Mouse (Mus musculus) 3134 (cell line): ENCODE measurements around the gene H2afx.
"Not testable (repeated sequence)": the region's sequence is repeated elsewhere in the genome, so short reads cannot be mapped to it uniquely, and the experiment has no call there.

Experiments used
- DNase-seq: peaks from one replicate; pipeline ENCODE4 v3.0.0-alpha.2; 2011; ENCODE audit warnings: low spot score; ENCODE audit not compliant: insufficient read length; ENCODE audit errors: extremely low read depth

H2afx gene

GRCm38 (mm10) chr9:44318076-44318825, 16.2 kb upstream of the H2afx start:
- no peak for DNase-seq

- no peak for DNase-seq
Observed at GRCm38 (mm10) chr9:44318826-44319095, 15.7 kb upstream of the H2afx start.

- peak; percentile 51 for DNase-seq
Observed at GRCm38 (mm10) chr9:44319105-44319886, 15.2 kb upstream of the H2afx start.

GRCm38 (mm10) chr9:44319887-44320798, 14.4 kb upstream of the H2afx start, which contains the start of gene C2cd2l:
Gene C2cd2l (minus strand): TSS chr9:44320285.
- peak; percentile 93 for DNase-seq

- DNase-seq = no peak
Observed at GRCm38 (mm10) chr9:44320799-44321133, 13.7 kb upstream of the H2afx start.

GRCm38 (mm10) chr9:44323656-44324055, 10.8 kb upstream of the H2afx start:
- not testable (repeated sequence) for DNase-seq

GRCm38 (mm10) chr9:44324147-44324546, 10.3 kb upstream of the H2afx start:
- no peak for DNase-seq

DNA sequence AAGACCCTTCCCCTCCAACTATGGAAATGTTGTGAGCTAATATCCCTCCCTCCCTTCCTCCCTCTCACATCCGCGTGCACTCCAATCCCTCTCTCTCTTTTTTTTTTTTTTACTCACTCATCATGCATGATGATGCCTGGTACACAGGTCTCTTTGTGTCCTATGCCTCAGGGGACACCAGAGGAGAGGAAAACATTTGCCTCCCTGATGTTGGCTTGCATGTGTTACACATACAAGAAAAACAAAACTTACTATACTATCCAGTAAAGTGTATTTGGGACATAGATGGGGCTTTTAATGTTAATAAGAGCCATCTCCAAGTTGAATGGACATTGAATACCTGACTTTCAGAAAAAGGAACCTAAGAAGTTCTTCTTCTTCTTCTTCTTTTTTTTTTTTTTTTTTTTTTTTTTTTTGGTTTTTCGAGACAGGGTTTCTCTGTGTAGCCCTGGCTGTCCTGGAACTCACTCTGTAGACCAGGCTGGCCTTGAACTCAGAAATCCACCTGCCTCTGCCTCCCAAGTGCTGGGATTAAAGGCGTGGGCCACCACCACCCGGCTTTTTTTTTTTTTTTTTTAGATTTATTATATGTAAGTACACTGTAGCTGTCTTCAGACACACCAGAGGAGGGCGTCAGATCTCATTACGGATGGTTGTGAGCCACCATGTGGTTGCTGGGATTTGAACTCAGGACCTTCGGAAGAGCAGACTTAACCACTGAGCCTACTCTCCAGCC, 9.3 kb upstream of the H2afx start:
- not testable (repeated sequence) for DNase-seq

DNA sequence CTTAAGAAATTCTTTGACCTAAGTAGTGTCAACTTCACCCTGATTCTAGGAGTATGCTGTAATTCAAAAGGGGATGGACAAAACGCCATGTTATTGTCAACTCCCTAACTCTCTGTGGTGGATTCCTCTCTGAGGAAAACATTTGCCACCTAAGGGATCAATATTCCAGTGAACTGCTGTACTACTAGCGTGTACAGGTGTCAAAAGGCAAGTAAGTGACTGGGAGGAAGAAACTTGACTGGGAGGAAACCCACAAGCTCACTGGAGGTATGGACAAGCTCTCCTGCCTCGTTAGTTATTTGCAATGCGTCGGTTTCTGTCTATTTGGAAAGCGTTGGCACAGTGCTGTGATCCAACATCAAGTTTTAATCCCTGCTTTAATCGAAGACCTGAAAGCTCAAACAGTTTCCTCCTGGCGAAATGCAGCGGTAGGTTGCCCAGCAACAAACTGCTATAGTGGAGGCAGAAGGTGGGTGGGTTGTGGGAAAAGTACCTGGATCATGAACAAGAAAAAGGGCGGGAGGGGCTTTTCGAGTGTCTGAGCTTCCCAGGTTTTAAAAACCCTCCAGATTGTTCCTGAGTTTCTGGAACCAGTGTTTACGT, 8.6 kb upstream of the H2afx start, which contains the start of gene Dpagt1:
Gene Dpagt1 (plus strand): TSS at position 252 of the 603 bp plus-strand sequence.
- peak; percentile 36 for DNase-seq

- peak; percentile 85 for DNase-seq
Observed at GRCm38 (mm10) chr9:44326371-44327063, 8.0 kb upstream of the H2afx start.

DNA sequence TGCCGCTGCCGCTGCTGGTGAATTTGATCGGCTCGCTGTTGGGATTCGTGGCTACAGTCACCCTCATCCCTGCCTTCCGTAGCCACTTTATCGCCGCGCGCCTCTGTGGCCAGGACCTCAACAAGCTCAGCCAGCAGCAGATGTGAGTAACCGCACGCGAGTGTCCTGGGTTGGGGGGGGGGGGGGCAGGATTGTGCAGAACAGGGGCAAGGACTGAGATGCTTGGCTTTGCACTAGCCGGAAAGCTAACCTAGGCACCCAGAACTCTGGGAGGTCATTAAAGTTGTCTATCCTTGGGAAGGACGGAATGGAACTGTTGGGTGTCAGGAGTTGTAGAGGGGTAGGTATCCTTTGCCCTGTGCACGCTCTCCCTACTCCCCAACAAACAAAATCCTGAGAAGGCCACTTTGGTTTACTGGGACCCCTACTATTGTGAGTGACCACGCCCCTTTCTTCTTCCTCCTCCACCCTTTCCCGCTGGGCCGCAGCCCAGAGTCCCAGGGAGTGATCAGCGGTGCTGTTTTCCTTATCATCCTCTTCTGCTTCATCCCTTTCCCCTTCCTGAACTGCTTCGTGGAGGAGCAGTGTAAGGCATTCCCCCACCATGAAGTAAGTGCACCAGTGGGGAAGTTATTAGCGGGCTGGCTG, 7.3 kb upstream of the H2afx start:
- peak; percentile 39 for DNase-seq

- DNase-seq = no peak
Observed at GRCm38 (mm10) chr9:44327926-44328325, 6.6 kb upstream of the H2afx start.

GRCm38 (mm10) chr9:44330736-44331135, 3.8 kb upstream of the H2afx start:
- no peak for DNase-seq

DNA sequence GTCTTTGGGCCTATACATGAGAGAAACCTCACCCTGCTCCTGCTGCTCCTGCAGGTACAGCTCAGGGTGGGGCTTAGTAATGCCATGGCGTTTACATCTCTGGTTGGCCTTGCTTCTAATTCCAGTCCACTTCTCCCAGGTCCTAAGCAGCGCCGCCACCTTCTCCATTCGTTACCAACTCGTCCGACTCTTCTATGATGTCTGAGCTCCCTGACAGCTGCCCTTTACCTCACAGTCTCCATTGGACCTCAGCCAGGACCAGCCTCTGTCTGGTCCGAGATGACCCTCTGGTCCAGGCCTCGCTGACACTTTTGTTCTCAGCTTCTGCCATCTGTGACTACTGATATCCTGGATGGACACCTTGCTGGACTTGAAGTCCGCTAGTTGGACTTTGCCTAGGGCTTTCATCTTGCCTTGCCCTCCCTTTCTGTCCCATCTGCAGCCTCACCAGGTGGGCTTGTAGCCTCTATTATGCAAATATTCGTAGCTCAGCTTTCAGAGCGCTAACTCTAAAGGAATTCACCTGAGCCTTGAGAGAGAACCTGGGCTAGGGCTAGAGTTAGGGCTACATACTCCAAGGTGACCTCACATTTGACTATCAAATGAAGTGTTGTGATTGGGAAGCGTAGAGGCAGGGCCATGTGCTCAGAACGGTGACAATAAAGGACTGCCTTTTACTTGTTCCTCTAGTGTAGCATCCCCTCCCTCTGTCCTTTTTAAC, 1.4 kb upstream of the H2afx start:
- DNase-seq = no peak

DNA sequence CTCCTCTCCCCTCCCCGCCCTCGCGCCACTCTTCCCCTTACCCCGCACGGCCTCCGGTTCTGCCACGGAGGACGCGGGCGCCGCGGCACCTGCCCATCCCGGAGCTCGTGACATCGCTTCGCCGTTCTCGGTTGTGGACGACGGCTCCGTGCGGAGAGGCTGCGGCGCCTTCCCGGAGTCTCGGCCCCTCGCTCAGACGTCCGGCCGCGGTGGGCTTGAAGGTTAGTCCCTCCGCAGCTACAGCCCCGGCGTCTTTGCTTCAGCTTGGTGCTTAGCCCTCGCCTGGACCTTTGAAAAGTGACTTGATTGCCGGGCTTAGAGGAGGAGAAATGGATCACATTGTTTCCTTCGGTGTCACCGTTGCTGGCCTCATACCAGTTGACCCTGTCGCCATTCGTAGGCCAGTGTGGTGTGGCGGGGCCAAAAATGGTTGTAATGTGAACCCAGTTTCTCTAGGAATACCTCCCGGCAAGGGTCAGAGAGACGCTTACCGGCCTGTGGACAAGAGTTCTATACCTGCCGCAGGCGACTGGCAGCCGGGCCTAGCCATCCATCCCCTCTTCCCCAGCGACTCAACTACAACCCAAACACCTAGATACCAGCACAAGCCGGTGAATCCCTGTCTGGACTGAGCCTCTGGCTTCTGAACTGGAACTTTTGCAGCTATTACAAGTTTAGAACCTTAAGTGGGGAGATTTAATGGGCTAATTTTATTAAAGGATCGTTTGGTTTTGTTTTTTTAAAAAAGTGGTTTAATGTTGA, 1.0 kb downstream of the H2afx start:
- no peak for DNase-seq

DNA sequence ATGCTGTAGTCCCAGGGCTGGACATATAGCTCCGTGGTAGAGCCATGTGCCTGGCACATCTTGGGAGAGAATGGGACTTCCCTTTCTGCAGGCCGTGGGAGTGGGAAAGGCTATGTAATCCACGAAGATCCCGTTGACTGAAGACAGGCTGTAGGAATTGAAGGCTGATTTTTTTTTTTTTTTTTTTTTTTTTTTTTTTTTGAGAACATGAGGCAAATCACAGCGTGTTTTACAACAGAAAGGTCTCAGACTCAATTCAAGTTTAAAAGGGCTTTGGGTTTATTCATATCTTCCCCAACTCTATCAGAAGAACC, 1.6 kb downstream of the H2afx start:
- DNase-seq = no peak

- DNase-seq = peak; percentile 45
Observed at GRCm38 (mm10) chr9:44336513-44336912, 2.0 kb downstream of the H2afx start.

DNA sequence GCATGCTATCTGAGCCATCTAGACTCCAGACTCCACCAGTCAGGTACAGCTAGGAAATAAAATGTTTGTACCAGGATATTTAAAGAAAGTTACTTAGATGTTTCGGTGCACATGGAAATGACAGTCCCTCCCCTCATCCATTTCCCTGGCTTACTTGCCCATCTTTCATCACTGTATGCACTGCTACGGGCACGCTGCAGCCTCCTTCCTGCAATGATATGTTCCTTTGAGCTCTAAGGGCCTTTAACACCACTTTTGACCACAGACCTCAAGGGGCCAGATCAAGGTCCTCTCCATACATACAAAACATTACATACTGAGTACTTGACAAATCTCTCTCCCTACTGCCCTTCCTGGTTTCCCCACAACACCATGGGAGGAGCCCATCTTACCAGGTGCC, 2.5 kb downstream of the H2afx start:
- peak; percentile 45 for DNase-seq
